Mouse (Mus musculus) neural tube, embryonic 13.5 days (tissue): ENCODE results near the gene Cct2. TPM values are rescaled to one million over a fixed set of nuclear protein-coding genes. Genes with fewer than 3 reads are reported as not detected.

Experiments
- ATAC-seq: fragments of 200-750 bp; cut with Nextera tagmentation; 2 replicates; pipeline ENCODE4 v1.8.0; 2017; ENCODE audit warnings: low read depth, mild to moderate bottlenecking, moderate TSS enrichment, moderate library complexity
- H3K27ac ChIP-seq: fragments of 300-500 bp; sonication (generic); replicated peaks from 2 replicates; pipeline ENCODE4 v1.5.1; 2015; ENCODE audit warnings: moderate library complexity, mild to moderate bottlenecking, inconsistent platforms
- H3K27me3 ChIP-seq: fragments of 300-500 bp; sonication (generic); 2 replicates; pipeline ENCODE4 v1.6.1; 2015; ENCODE audit warnings: mild to moderate bottlenecking, inconsistent platforms
- H3K36me3 ChIP-seq: fragments of 300-500 bp; sonication (generic); 2 replicates; pipeline ENCODE4 v1.6.1; 2015; ENCODE audit warnings: mild to moderate bottlenecking, inconsistent platforms
- H3K4me1 ChIP-seq: fragments of 300-500 bp; sonication (generic); replicated peaks from 2 replicates; pipeline ENCODE4 v1.6.1; 2015; ENCODE audit warnings: inconsistent platforms
- H3K4me2 ChIP-seq: fragments of 300-500 bp; sonication (generic); 2 replicates; pipeline ENCODE4 v1.6.1; 2015; ENCODE audit warnings: inconsistent platforms, mild to moderate bottlenecking, moderate library complexity
- H3K4me3 ChIP-seq: fragments of 300-500 bp; sonication (generic); 2 replicates; pipeline ENCODE4 v1.5.1; 2015; ENCODE audit warnings: mild to moderate bottlenecking, inconsistent platforms
- H3K9ac ChIP-seq: fragments of 300-500 bp; sonication (generic); 2 replicates; pipeline ENCODE4 v1.6.1; 2015; ENCODE audit warnings: moderate library complexity, mild to moderate bottlenecking, inconsistent platforms
- H3K9me3 ChIP-seq: fragments of 300-500 bp; sonication (generic); 2 replicates; pipeline ENCODE4 v1.6.1; 2016; ENCODE audit warnings: inconsistent platforms
- WGBS: fragments of 180-500 bp; shearing (Covaris S2); methylation state at CpG from one replicate; pipeline ENCODE4 v1.1.7; 2015; 5-methylcytosine and 5-hydroxymethylcytosine counted together
- polyA plus RNA-seq: library from polyadenylated mRNA; unstranded; fragments of >200 nt; fragmentation: Nextera tagmentation; extraction: Ambion mirVana; gene quantifications from 2 replicates; pipeline ENCODE4 v1.2.1, GENCODE M21; 2015

The Cct2 gene
- 279 and 303 TPM in 2 replicates for polyA plus RNA-seq

DNA sequence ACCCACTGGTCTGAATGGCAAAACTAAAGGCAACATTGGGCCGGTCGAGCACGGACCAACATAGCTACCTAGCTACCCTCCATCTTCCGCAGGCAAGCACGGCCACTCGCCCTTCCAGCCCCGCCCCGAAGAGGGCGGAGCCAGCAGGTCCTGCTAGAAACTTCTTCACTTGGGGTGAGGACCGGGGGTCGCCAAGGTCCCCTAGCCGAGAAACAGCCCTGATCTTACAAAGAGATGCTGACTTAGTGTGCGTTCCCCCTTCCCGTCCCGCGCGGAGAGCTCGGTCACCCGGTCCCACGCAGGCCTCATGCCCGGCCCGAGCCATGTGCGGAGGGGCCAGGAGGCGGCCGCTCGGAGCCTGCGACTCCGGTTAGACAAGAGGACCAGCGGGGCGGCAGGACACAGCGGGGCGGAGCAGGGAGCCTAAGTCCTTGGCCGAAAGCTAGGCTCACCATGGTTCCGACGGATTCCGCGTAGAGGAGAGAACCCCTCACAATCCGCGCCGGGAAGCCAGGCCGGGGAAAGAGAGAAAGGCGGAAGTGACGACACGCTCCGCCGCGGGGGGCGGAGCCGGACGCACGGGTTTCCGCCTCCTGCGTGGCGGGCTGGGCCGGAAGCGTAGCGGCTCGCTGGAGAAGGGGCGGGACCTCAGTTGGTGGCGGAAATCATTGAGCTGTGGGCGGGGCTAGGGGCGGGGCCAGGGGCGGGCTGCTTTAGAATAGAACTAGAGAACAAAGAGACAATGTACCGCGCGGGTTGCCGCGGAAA is at the start of gene Cct2:
TSS of gene Cct2 (minus strand) at position 561 of the 768 bp plus-strand sequence.
- H3K9me3 ChIP-seq, result no peaks in the 10 kb centered on the region
- H3K27ac ChIP-seq, result peak within 1 kb of the TSS; percentile 87
- peaks cover 23% of the 10 kb centered on the region for H3K4me1 ChIP-seq
- H3K9ac ChIP-seq, result peak within 1 kb of the TSS; percentile 81
- no peaks in the 10 kb centered on the region for H3K27me3 ChIP-seq
- peak within 1 kb of the TSS; percentile 94 for H3K4me2 ChIP-seq
- peak; percentile 96 for ATAC-seq
- WGBS, result under 1% methylated on average over 67 of the region's 68 CpGs
- peak within 1 kb of the TSS; percentile 68 for H3K4me3 ChIP-seq
- peaks cover 37% of the 10 kb centered on the region for H3K36me3 ChIP-seq

DNA sequence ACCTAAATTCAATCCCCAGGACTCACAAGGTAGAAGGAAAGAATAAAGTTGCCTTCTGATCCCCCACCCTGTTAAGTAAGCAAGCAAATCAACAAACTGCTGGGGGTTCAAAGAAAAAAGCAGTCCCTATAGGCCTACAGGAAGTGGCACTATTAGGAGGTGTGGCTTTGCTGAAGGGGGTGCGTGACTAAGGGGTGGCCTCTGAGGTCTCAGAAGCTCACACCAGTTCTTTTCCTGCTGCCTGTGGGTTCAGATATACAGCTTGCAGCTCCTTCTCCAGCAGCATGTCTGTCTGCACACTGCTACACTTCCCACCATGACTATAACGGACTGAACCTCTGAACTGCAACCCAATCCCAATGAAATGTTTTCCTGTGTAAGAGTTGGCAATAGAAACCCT is 48.9 kb upstream of the Cct2 start:
- 43% methylated on average over 2 of the region's 2 CpGs for WGBS
- Histone ChIP-seq H3K36me3 (no peaks in the 10 kb centered on the region), H3K4me2 (no peak overlapping the region), H3K4me1 (peaks cover 36% of the 10 kb centered on the region), H3K4me3 (no peak overlapping the region), H3K9ac (peak overlapping the region; percentile 45; the same call in 1 of the 2 replicates), H3K9me3 (no peaks in the 10 kb centered on the region), H3K27ac (no peak overlapping the region), H3K27me3 (no peaks in the 10 kb centered on the region)
- no peak for ATAC-seq

DNA sequence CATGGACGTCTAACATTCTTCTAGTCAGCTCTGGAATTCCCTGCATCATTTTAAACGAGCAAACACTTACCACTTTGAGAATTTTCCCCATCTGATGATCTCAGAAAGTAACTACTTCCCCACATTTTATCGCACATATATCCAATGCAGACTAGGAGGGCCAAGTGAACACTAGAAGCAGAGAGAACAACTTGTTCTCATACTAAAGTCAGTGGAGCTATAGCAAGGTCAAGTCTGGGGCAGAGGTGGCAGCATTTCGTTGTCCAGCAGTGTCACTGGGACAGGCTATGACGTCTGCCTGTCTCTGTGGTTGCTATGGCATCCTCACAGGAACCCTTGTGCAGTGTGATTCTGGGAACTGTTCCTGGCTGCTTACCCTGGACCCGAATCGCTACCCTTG is 47.8 kb upstream of the Cct2 start:
- 61% methylated on average over 7 of the region's 7 CpGs for WGBS

GRCm38 (mm10) chr10:117110271-117110670 is 46.7 kb upstream of the Cct2 start:
- no peaks in the 10 kb centered on the region for H3K36me3 ChIP-seq
- no peak for ATAC-seq
- H3K27ac ChIP-seq, result no peak overlapping the region
- no peaks in the 10 kb centered on the region for H3K27me3 ChIP-seq
- peaks cover 44% of the 10 kb centered on the region for H3K4me1 ChIP-seq
- no peak overlapping the region for H3K9ac ChIP-seq
- 78% methylated on average over 3 of the region's 3 CpGs for WGBS
- no peak overlapping the region for H3K4me2 ChIP-seq
- no peaks in the 10 kb centered on the region for H3K9me3 ChIP-seq
- no peak overlapping the region for H3K4me3 ChIP-seq

More for the DNA sequence above, 47.8 kb upstream of the Cct2 start:
- Histone ChIP-seq H3K4me1 (peaks cover 39% of the 10 kb centered on the region), H3K9me3 (no peaks in the 10 kb centered on the region), H3K4me2 (no peak overlapping the region), H3K27ac (no peak overlapping the region), H3K36me3 (no peaks in the 10 kb centered on the region), H3K9ac (no peak overlapping the region), H3K27me3 (no peaks in the 10 kb centered on the region), H3K4me3 (no peak overlapping the region)
- no peak for ATAC-seq

- H3K36me3 ChIP-seq, result no peaks in the 10 kb centered on the region
- 21% methylated on average over 3 of the region's 3 CpGs for WGBS
- no peak overlapping the region for H3K4me3 ChIP-seq
- H3K9me3 ChIP-seq, result no peaks in the 10 kb centered on the region
- H3K27me3 ChIP-seq, result no peaks in the 10 kb centered on the region
- H3K27ac ChIP-seq, result no peak overlapping the region
- ATAC-seq, result no peak
- H3K4me2 ChIP-seq, result no peak overlapping the region
- H3K9ac ChIP-seq, result no peak overlapping the region
- peaks cover 37% of the 10 kb centered on the region for H3K4me1 ChIP-seq
Measured at GRCm38 (mm10) chr10:117106686-117107085, 43.1 kb upstream of the Cct2 start.

- Histone ChIP-seq H3K4me1 (peaks cover 33% of the 10 kb centered on the region), H3K9me3 (no peaks in the 10 kb centered on the region), H3K4me3 (no peak overlapping the region), H3K4me2 (no peak overlapping the region), H3K9ac (no peak overlapping the region), H3K27me3 (no peaks in the 10 kb centered on the region), H3K27ac (no peak overlapping the region), H3K36me3 (no peaks in the 10 kb centered on the region)
- no peak for ATAC-seq
- 8% methylated on average over 4 of the region's 4 CpGs for WGBS
Measured at GRCm38 (mm10) chr10:117106244-117106643, 42.6 kb upstream of the Cct2 start.

GRCm38 (mm10) chr10:117105015-117105414 is 41.4 kb upstream of the Cct2 start:
- Histone ChIP-seq H3K4me2 (no peak overlapping the region), H3K27ac (no peak overlapping the region), H3K9me3 (no peaks in the 10 kb centered on the region), H3K4me1 (peaks cover 30% of the 10 kb centered on the region), H3K9ac (no peak overlapping the region), H3K27me3 (no peaks in the 10 kb centered on the region), H3K4me3 (no peak overlapping the region), H3K36me3 (no peaks in the 10 kb centered on the region)
- WGBS, result 75% methylated on average over 4 of the region's 4 CpGs
- no peak for ATAC-seq

DNA sequence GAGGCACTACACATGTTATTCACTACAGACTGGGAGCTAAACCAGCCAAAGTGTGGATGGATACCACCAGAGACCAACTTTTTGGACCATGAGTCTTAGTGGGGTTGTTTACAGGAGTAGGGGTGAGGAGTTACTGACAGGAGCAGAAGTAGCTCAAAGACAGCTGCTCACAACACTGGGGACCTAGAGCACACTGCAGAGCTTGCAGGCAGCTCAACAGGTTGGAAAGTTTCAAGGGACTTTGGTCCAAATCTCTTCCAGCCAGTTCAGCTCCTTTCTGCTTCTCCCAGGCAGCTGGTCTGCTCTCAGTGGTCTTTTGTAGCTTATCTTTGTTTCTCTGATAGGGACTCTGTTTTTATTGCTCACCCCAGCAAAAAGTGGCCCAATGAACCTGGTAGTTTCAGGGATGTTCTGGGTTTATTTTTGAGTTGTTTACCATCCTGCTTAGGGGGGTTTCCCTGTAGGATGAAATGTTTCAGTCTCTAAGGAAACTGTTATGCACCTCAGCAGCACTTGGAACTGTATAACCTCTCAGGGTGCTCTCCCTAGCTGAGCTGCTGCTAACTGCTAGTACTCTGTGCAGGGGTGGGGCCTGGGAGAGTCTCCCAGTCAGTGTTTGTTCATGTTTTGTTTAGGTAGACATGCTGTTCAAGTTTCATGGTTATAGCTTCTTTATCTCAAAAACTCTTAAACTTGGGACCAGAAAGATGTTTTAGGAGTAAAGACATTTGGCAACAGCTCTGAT is 40.4 kb upstream of the Cct2 start:
- no peak overlapping the region for H3K4me3 ChIP-seq
- no peak overlapping the region for H3K4me2 ChIP-seq
- ATAC-seq, result no peak
- no peaks in the 10 kb centered on the region for H3K27me3 ChIP-seq
- no peaks in the 10 kb centered on the region for H3K36me3 ChIP-seq
- H3K9ac ChIP-seq, result no peak overlapping the region
- peaks cover 22% of the 10 kb centered on the region for H3K4me1 ChIP-seq
- no peak overlapping the region for H3K27ac ChIP-seq
- H3K9me3 ChIP-seq, result no peaks in the 10 kb centered on the region

DNA sequence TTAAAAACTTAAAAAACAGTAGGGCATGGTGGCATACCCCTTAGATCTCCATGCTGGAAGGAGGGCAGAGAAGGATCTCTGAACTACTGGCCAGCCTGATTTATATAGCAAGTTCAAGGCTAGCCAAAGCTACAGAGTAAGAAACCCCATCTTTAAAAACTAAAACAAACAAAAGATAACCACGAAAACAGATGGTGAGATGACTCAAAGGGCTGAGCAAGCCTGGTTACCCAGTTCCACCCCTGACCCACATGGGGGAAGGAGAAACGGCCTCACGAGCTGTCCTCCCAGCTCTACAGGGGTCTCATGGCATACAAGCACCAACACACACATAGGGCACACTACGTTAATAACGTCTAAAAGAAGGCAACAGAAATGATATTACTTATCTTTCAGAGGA is 36.6 kb upstream of the Cct2 start:
- H3K4me1 ChIP-seq, result peaks cover 12% of the 10 kb centered on the region
- H3K36me3 ChIP-seq, result no peaks in the 10 kb centered on the region

GRCm38 (mm10) chr10:117097116-117097698 is 33.6 kb upstream of the Cct2 start:
- WGBS, result 75% methylated on average over 2 of the region's 2 CpGs
- H3K9me3 ChIP-seq, result no peaks in the 10 kb centered on the region
- no peaks in the 10 kb centered on the region for H3K36me3 ChIP-seq
- no peak overlapping the region for H3K4me2 ChIP-seq
- ATAC-seq, result no peak
- H3K9ac ChIP-seq, result no peak overlapping the region
- H3K27me3 ChIP-seq, result no peaks in the 10 kb centered on the region
- no peak overlapping the region for H3K27ac ChIP-seq
- no peak overlapping the region for H3K4me3 ChIP-seq
- H3K4me1 ChIP-seq, result peaks cover 26% of the 10 kb centered on the region

More for the DNA sequence above, 36.6 kb upstream of the Cct2 start:
- H3K9me3 ChIP-seq, result no peaks in the 10 kb centered on the region
- no peak overlapping the region for H3K27ac ChIP-seq
- no peak for ATAC-seq
- H3K9ac ChIP-seq, result no peak overlapping the region
- H3K4me3 ChIP-seq, result no peak overlapping the region
- 84% methylated on average over 5 of the region's 5 CpGs for WGBS
- H3K4me2 ChIP-seq, result no peak overlapping the region
- H3K27me3 ChIP-seq, result no peaks in the 10 kb centered on the region

DNA sequence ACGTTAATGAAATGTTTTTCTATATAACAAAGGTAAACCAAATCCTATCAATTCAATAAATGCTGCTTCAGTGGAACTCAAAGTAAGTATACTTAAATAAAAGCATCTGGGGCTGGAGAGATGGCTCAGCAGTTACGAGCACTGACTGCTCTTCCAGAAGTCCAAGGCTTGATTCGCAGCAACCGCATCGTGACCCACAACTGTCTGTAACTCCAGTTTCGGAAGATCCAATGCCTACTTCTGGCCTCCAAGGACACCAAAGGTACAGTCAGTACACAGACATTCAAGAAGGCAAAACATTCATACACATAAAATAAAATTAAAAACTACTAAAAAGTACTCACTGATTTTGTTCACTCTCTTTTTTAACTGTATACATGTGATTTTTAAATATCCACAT is 32.5 kb upstream of the Cct2 start:
- Histone ChIP-seq H3K27me3 (no peaks in the 10 kb centered on the region), H3K9me3 (no peaks in the 10 kb centered on the region), H3K27ac (no peak overlapping the region), H3K36me3 (no peaks in the 10 kb centered on the region), H3K4me2 (no peak overlapping the region), H3K4me3 (no peak overlapping the region), H3K4me1 (peaks cover 26% of the 10 kb centered on the region), H3K9ac (no peak overlapping the region)
- ATAC-seq, result no peak
- WGBS, result 88% methylated on average over 6 of the region's 6 CpGs
